Mouse (Mus musculus) erythroblast, embryonic 14.5 days (primary cell): ENCODE measurements around the gene Gm3776. TPM values are rescaled to one million over a fixed set of nuclear protein-coding genes. Genes with fewer than 3 reads are reported as not detected.
"Not testable (repeated sequence)": the region's sequence is repeated elsewhere in the genome, so short reads cannot be mapped to it uniquely, and the experiment has no call there.

Experiments
- H3K27me3 ChIP-seq: 2 replicates; pipeline ENCODE4 v1.6.1; 2012; ENCODE audit warnings: inconsistent platforms; ENCODE audit not compliant: control insufficient read depth
- H3K36me3 ChIP-seq: 2 replicates; pipeline ENCODE4 v1.6.1; 2012; ENCODE audit warnings: mild to moderate bottlenecking, inconsistent platforms; ENCODE audit not compliant: control insufficient read depth
- H3K4me1 ChIP-seq: 2 replicates; pipeline ENCODE4 v1.6.1; 2012; ENCODE audit warnings: inconsistent platforms; ENCODE audit not compliant: control insufficient read depth
- H3K4me3 ChIP-seq: replicated peaks from 2 replicates; pipeline ENCODE3; 2012; ENCODE audit warnings: moderate library complexity, mild to moderate bottlenecking, inconsistent platforms
- H3K9me3 ChIP-seq: 2 replicates; pipeline ENCODE4 v1.6.1; 2012; ENCODE audit warnings: low read length, inconsistent platforms, mixed read lengths; ENCODE audit not compliant: control insufficient read depth
- GATA1 ChIP-seq: IDR thresholded peaks from 2 replicates; pipeline ENCODE4 v1.6.1; 2012; ENCODE audit warnings: low read length, inconsistent platforms, mixed read lengths
- TAL1 ChIP-seq: IDR thresholded peaks from 3 replicates; pipeline ENCODE4 v1.6.1; 2012; ENCODE audit warnings: low read length, inconsistent platforms, mixed read lengths
- polyA plus RNA-seq: library from polyadenylated mRNA; stranded (reverse); fragments of >175 nt; gene quantifications from 2 replicates; pipeline ENCODE4 v1.2.3, GENCODE M21; 2012

The Gm3776 gene
- polyA plus RNA-seq, 1 experiment = not detected

DNA sequence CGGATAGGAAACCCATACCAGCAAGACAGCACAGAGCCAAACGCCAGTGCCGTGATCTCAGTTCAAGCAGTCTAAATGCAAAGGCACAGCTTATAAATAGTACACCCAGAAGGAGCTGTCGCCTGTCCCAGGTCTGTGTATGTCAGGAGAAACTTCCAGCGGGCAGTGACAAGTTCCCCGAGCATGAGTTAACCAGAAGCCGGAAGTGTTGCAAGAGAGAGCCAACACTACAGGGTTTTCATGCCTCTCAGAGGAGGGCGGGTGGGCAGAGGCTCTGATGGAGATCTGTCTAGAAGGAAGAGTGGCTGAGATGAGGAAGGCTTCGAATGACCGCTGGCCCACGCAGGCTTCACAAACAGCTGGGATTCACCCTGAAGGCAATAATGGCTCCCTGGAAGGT is 31.6 kb upstream of the Gm3776 start:
- Histone ChIP-seq H3K27me3 (no peaks in the 10 kb centered on the region), H3K4me3 (no peak overlapping the region), H3K9me3 (peaks cover 12% of the 10 kb centered on the region), H3K36me3 (no peaks in the 10 kb centered on the region), H3K4me1 (no peaks in the 10 kb centered on the region)
- no peak for TF ChIP-seq TAL1
- TF ChIP-seq GATA1 = no peak

DNA sequence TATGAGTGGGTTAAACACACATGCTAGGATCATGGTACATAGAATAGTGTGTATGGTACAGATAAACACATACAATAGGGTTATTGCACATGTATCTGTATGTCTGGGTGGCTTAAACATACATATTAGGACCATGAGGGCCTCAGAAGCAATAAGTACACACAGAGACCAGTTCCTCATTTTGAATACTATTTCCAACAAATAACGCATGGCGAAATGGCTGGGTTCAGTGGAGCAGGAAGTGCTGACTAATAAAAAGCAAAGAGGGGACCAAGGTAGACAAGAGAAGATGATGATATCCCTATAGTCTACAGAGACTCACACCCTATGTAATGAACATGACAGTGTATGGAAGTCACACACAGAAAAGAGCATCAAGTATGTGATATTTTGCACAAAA is 28.8 kb upstream of the Gm3776 start:
- H3K36me3 ChIP-seq = no peaks in the 10 kb centered on the region
- no peaks in the 10 kb centered on the region for H3K27me3 ChIP-seq
- H3K4me1 ChIP-seq = no peaks in the 10 kb centered on the region
- peaks cover 4% of the 10 kb centered on the region for H3K9me3 ChIP-seq
- no peak overlapping the region for H3K4me3 ChIP-seq
- TF ChIP-seq TAL1 (no peak), GATA1 (no peak)

GRCm38 (mm10) chr9:78229658-78230057 is 27.3 kb upstream of the Gm3776 start:
- H3K4me3 ChIP-seq, H3K36me3 ChIP-seq, H3K4me1 ChIP-seq, H3K27me3 ChIP-seq, H3K9me3 ChIP-seq: not testable (repeated sequence)

DNA sequence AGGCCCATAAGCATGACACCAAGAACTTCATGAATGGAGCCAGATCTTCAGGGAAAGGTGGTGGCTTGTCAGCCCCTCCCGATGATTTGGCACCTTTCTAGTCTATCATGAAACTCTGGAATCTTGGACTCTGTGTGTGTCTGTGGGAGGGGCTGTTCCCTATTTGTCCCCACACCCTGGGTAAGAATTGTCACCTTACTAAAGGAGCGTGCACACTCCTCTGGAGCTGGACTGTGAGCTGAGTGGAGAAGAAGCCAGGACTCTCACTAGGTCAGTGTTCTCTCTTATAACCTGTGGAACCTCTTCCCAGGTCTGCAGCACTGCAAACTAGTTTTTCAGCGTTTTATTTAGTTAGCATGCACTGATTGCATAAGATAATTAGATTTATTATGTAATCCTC is 26.5 kb upstream of the Gm3776 start, which contains the start of gene Gsta1:
Gene Gsta1, plus strand, starts transcription at position 196 of the 400 bp plus-strand sequence.
- not testable (repeated sequence) for H3K36me3 ChIP-seq, H3K27me3 ChIP-seq, H3K4me1 ChIP-seq, H3K4me3 ChIP-seq, H3K9me3 ChIP-seq

DNA sequence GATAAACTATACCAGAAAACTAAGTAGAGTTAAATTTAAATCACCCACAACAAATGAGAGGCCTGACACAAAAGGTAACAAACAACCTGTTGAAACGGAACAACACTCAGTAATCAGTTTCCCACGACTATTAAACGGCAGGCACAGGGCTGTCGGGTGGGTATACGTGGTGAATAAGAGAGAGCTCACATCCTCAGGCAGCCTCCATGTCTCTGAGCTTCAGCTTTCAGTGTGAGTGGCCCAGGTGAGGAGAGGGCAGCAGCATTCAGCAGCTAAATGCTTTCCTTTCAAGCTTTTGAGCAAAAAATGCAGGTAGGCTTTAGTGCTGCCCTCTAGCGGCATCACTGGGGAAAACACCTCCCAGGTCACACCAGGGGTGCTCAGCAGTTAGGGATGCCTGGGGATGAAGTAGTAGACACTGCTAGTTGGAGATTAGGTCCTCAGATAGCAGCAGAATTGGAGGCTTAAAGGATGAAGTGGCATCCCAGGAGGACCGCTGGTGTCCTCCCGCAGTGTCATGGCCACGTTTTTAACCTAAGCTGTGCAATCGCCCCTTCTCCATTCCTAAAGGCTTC is 23.7 kb upstream of the Gm3776 start:
- not testable (repeated sequence) for H3K27me3 ChIP-seq, H3K9me3 ChIP-seq, H3K36me3 ChIP-seq, H3K4me3 ChIP-seq, H3K4me1 ChIP-seq

DNA sequence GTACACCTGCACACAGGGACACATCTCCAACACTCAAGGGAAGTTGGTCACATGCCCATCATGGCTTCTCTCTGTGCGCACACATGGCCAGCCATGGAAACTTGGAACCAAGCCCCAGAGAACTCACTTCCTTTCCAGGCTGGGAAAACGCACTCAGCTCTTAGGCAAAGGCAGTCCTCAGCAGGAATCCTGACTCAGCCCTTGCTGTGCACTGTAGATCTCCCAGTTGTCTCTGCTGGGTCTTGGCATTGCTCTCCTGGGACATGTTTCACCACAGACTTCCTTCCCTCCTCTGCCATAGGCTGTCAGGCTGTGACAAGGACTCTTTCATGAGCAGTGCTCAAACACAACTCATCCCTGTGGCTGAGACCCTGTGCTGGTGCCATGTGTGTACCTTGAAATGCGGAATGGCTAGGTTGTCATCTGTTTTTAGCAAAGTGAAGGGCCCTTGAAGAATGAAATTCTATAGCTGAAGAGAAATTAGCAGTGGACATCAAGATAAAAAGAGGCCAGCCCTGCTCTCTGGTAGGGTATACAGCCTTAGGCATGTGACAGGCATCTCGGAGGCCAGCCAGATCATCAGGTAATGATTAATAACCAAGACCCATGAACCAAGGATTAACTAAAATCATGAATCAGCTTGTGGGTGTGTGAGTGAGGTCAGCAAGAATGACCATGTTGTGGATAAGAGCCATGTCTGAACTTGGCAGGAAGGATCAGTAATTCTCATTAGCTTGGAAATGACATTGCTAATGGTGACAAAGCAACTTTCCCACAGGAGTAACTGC is 1.1 kb upstream of the Gm3776 start:
- H3K36me3 ChIP-seq, H3K9me3 ChIP-seq, H3K27me3 ChIP-seq, H3K4me1 ChIP-seq, H3K4me3 ChIP-seq: not testable (repeated sequence)

- not testable (repeated sequence) for H3K4me3 ChIP-seq, H3K9me3 ChIP-seq, H3K27me3 ChIP-seq, H3K36me3 ChIP-seq, H3K4me1 ChIP-seq
Observed at GRCm38 (mm10) chr9:78259688-78260087, 2.8 kb downstream of the Gm3776 start.

DNA sequence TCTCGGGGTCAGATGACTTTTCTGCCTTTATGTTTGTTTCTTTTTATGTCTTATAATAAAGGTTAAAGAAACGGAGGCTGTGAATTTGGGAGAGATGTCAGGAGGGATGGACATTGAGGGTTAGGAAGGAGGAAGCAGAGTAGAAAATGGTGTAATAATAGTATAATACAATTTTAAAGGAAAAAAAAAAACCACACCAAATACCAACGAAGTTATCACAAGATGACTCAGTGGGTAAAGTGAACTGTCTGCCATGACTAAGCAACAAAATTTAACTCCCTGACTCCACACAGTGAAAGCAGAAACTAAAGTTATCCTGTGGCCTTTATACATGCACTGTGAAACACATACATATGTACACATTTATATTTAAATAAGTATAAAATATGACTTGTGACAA is 14.0 kb downstream of the Gm3776 start:
- H3K27me3 ChIP-seq, H3K9me3 ChIP-seq, H3K36me3 ChIP-seq, H3K4me1 ChIP-seq, H3K4me3 ChIP-seq: not testable (repeated sequence)

- H3K27me3 ChIP-seq, H3K4me3 ChIP-seq, H3K36me3 ChIP-seq, H3K9me3 ChIP-seq, H3K4me1 ChIP-seq: not testable (repeated sequence)
Observed at GRCm38 (mm10) chr9:78282002-78282711, 25.2 kb downstream of the Gm3776 start.

GRCm38 (mm10) chr9:78289063-78289462 is 32.1 kb downstream of the Gm3776 start:
- H3K9me3 ChIP-seq, H3K36me3 ChIP-seq, H3K4me3 ChIP-seq, H3K4me1 ChIP-seq, H3K27me3 ChIP-seq: not testable (repeated sequence)

DNA sequence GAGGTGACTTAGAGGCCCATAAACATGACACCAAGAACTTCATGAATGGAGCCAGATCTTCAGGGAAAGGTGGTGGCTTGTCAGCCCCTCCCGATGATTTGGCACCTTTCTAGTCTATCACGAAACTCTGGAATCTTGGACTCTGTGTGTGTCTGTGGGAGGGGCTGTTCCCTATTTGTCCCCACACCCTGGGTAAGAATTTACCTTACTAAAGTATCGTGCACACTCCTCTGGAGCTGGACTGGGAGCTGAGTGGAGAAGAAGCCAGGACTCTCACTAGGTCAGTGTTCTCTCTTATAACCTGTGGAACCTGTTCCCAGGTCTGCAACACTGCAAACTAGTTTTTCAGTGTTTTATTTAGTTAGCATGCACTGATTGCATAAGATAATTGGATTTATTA is 32.8 kb downstream of the Gm3776 start, which contains the start of gene Gm10639:
Gene Gm10639, plus strand, starts transcription at position 201 of the 400 bp plus-strand sequence.
- not testable (repeated sequence) for H3K4me1 ChIP-seq, H3K9me3 ChIP-seq, H3K4me3 ChIP-seq, H3K36me3 ChIP-seq, H3K27me3 ChIP-seq

GRCm38 (mm10) chr9:78292462-78292861 is 35.5 kb downstream of the Gm3776 start:
- H3K36me3 ChIP-seq, H3K4me1 ChIP-seq, H3K27me3 ChIP-seq, H3K9me3 ChIP-seq, H3K4me3 ChIP-seq: not testable (repeated sequence)

DNA sequence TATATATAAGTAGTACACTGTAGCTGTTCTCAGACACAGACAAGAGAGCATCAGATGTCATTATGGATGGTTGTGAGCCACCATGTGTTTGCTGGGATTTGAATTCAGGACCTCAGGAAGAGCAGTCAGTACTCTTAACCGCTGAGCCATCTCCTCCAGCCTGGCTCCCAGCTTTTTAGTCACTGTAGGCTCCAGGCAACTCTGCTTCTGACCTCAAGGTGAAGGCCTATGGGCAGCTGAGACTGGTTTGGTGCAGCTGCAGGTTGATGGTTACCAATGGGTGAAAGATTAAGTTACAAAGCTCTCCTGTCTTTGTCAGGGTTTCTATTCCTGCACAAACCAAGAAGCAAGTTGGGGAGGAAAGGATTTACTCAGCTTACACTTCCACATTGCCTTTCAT is 36.8 kb downstream of the Gm3776 start:
- not testable (repeated sequence) for H3K36me3 ChIP-seq, H3K4me3 ChIP-seq, H3K9me3 ChIP-seq, H3K4me1 ChIP-seq, H3K27me3 ChIP-seq

GRCm38 (mm10) chr9:78294781-78295180 is 37.9 kb downstream of the Gm3776 start:
- H3K36me3 ChIP-seq, H3K4me3 ChIP-seq, H3K27me3 ChIP-seq, H3K9me3 ChIP-seq, H3K4me1 ChIP-seq: not testable (repeated sequence)
